Mouse (Mus musculus) intestine, embryonic 16.5 days (tissue): ENCODE data around the gene Nr1i3. TPM values are rescaled to one million over a fixed set of nuclear protein-coding genes. Genes with fewer than 3 reads are reported as not detected.

Experiments
- ATAC-seq: fragments of 200-750 bp; cut with Nextera tagmentation; 2 replicates; pipeline ENCODE4 v1.8.0; 2017; ENCODE audit warnings: moderate TSS enrichment, moderate library complexity
- H3K27ac ChIP-seq: fragments of 300-500 bp; sonication (generic); 2 replicates; pipeline ENCODE4 v1.5.1; 2014; ENCODE audit warnings: mild to moderate bottlenecking, low read length
- H3K27me3 ChIP-seq: fragments of 300-500 bp; sonication (generic); replicated peaks from 2 replicates; pipeline ENCODE4 v1.6.1; 2014; ENCODE audit warnings: low read length, control low read depth, mixed read lengths; ENCODE audit not compliant: control insufficient read depth, insufficient read depth
- H3K36me3 ChIP-seq: fragments of 300-500 bp; sonication (generic); 2 replicates; pipeline ENCODE4 v1.6.1; 2014; ENCODE audit warnings: low read length, control low read depth; ENCODE audit not compliant: control insufficient read depth, insufficient read depth
- H3K4me1 ChIP-seq: fragments of 300-500 bp; sonication (generic); 2 replicates; pipeline ENCODE4 v1.6.1; 2014; ENCODE audit warnings: low read length, control low read depth, mixed read lengths; ENCODE audit not compliant: control insufficient read depth, insufficient read depth
- H3K4me2 ChIP-seq: fragments of 300-500 bp; sonication (generic); 2 replicates; pipeline ENCODE4 v1.6.1; 2014; ENCODE audit warnings: low read depth, low read length, control low read depth
- H3K4me3 ChIP-seq: fragments of 300-500 bp; sonication (generic); 2 replicates; pipeline ENCODE4 v1.5.1; 2014; ENCODE audit warnings: mild to moderate bottlenecking, low read length
- H3K9ac ChIP-seq: fragments of 300-500 bp; sonication (generic); 2 replicates; pipeline ENCODE4 v1.6.1; 2014; ENCODE audit warnings: low read depth, low read length
- H3K9me3 ChIP-seq: fragments of 300-500 bp; sonication (generic); 2 replicates; pipeline ENCODE4 v1.6.1; 2016; ENCODE audit warnings: low read length, control low read depth; ENCODE audit not compliant: control insufficient read depth
- WGBS: fragments of 180-500 bp; shearing (Covaris S2); extraction: QIAGEN DNeasy Blood & Tissue Kit; methylation state at CpG from one replicate; pipeline ENCODE4 v1.1.7; 2014; 5-methylcytosine and 5-hydroxymethylcytosine counted together
- polyA plus RNA-seq: library from polyadenylated mRNA; unstranded; fragments of >200 nt; fragmentation: Nextera tagmentation; extraction: Ambion mirVana; gene quantifications from 2 replicates; pipeline ENCODE4 v1.2.1, GENCODE M21; 2015

Gene Nr1i3
- polyA plus RNA-seq, 1 experiment from 2014 or later: 18.7 TPM

GRCm38 (mm10) chr1:171193911-171194830, 19.6 kb upstream of the Nr1i3 start:
- Histone ChIP-seq H3K4me3 (0 out of 2 replicates have a peak overlapping the region, but pooled peaks have one; percentile 7), H3K4me1 (peaks cover 28% of the 10 kb centered on the region), H3K27me3 (peaks cover 18% of the 10 kb centered on the region), H3K27ac (no peak overlapping the region), H3K9ac (no peak overlapping the region), H3K36me3 (no peaks in the 10 kb centered on the region), H3K4me2 (peak overlapping the region; percentile 45), H3K9me3 (no peaks in the 10 kb centered on the region)
- 32% methylated on average over 11 of the region's 11 CpGs for WGBS
- ATAC-seq: no peak

GRCm38 (mm10) chr1:171195046-171195822, 18.5 kb upstream of the Nr1i3 start:
- Histone ChIP-seq H3K4me1 (peaks cover 22% of the 10 kb centered on the region), H3K27ac (no peak overlapping the region), H3K9me3 (no peaks in the 10 kb centered on the region), H3K4me3 (peak overlapping the region; percentile 49), H3K27me3 (peaks cover 18% of the 10 kb centered on the region), H3K4me2 (peak overlapping the region; percentile 89), H3K9ac (peak overlapping the region; percentile 60), H3K36me3 (no peaks in the 10 kb centered on the region)
- WGBS: 13% methylated on average over 20 of the region's 20 CpGs
- no peak for ATAC-seq

- WGBS: under 1% methylated on average over 32 of the region's 33 CpGs
- H3K36me3 ChIP-seq: no peaks in the 10 kb centered on the region
- ATAC-seq: peak; percentile 85
- H3K27ac ChIP-seq: no peak within 1 kb of the TSS
- H3K9ac ChIP-seq: peak within 1 kb of the TSS; percentile 60
- H3K9me3 ChIP-seq: no peaks in the 10 kb centered on the region
- peak within 1 kb of the TSS; percentile 89 for H3K4me2 ChIP-seq
- peak within 1 kb of the TSS; percentile 49 for H3K4me3 ChIP-seq
- H3K27me3 ChIP-seq: peaks cover 18% of the 10 kb centered on the region
- H3K4me1 ChIP-seq: peaks cover 22% of the 10 kb centered on the region
Measured at GRCm38 (mm10) chr1:171195887-171196397, 17.8 kb upstream of the Nr1i3 start, which contains the start of gene Pcp4l1. Gene Pcp4l1, minus strand, starts transcription at chr1:171196268.

GRCm38 (mm10) chr1:171199532-171199931, 14.2 kb upstream of the Nr1i3 start:
- WGBS: 23% methylated on average over 1 of the region's 1 CpGs

GRCm38 (mm10) chr1:171200769-171201168, 13.0 kb upstream of the Nr1i3 start:
- 94% methylated on average over 1 of the region's 1 CpGs for WGBS
- ATAC-seq: no peak

More at GRCm38 (mm10) chr1:171199532-171199931, 14.2 kb upstream of the Nr1i3 start:
- peaks cover 11% of the 10 kb centered on the region for H3K4me1 ChIP-seq
- no peak overlapping the region for H3K9ac ChIP-seq
- no peak overlapping the region for H3K27ac ChIP-seq
- ATAC-seq: peak; percentile 55
- H3K4me3 ChIP-seq: no peak overlapping the region
- H3K4me2 ChIP-seq: no peak overlapping the region
- no peaks in the 10 kb centered on the region for H3K9me3 ChIP-seq
- no peaks in the 10 kb centered on the region for H3K36me3 ChIP-seq
- peaks cover 11% of the 10 kb centered on the region for H3K27me3 ChIP-seq

GRCm38 (mm10) chr1:171203471-171204248, 10.1 kb upstream of the Nr1i3 start:
- Histone ChIP-seq H3K4me3 (no peak overlapping the region), H3K27me3 (no peaks in the 10 kb centered on the region; the same call in 1 of the 2 replicates), H3K4me1 (no peaks in the 10 kb centered on the region), H3K4me2 (peak overlapping the region; percentile 17; the same call in 1 of the 2 replicates), H3K27ac (no peak overlapping the region), H3K9me3 (no peaks in the 10 kb centered on the region), H3K36me3 (no peaks in the 10 kb centered on the region), H3K9ac (no peak overlapping the region)
- 57% methylated on average over 10 of the region's 11 CpGs for WGBS
- peak; percentile 50; the same call in 1 of the 2 replicates for ATAC-seq

More at GRCm38 (mm10) chr1:171200769-171201168, 13.0 kb upstream of the Nr1i3 start:
- no peaks in the 10 kb centered on the region for H3K36me3 ChIP-seq
- H3K27ac ChIP-seq: no peak overlapping the region
- peaks cover 5% of the 10 kb centered on the region for H3K4me1 ChIP-seq
- no peak overlapping the region for H3K9ac ChIP-seq
- no peak overlapping the region for H3K4me3 ChIP-seq
- H3K4me2 ChIP-seq: no peak overlapping the region
- no peaks in the 10 kb centered on the region for H3K9me3 ChIP-seq
- H3K27me3 ChIP-seq: 0 out of 2 replicates have a peak, but pooled peaks cover 3% of the 10 kb centered on the region

- H3K4me1 ChIP-seq: no peaks in the 10 kb centered on the region
- H3K9me3 ChIP-seq: no peaks in the 10 kb centered on the region
- WGBS: 57% methylated on average over 7 of the region's 7 CpGs
- peak; percentile 84 for ATAC-seq
- H3K9ac ChIP-seq: no peak overlapping the region
- H3K36me3 ChIP-seq: no peaks in the 10 kb centered on the region
- H3K4me3 ChIP-seq: no peak overlapping the region
- no peak overlapping the region for H3K27ac ChIP-seq
- no peaks in the 10 kb centered on the region; the same call in 1 of the 2 replicates for H3K27me3 ChIP-seq
- H3K4me2 ChIP-seq: peak overlapping the region; percentile 17; the same call in 1 of the 2 replicates
Measured at GRCm38 (mm10) chr1:171204249-171204644, 9.5 kb upstream of the Nr1i3 start.

- no peaks in the 10 kb centered on the region; the same call in 1 of the 2 replicates for H3K27me3 ChIP-seq
- no peak overlapping the region for H3K27ac ChIP-seq
- WGBS: 78% methylated on average over 6 of the region's 6 CpGs
- H3K9me3 ChIP-seq: no peaks in the 10 kb centered on the region
- no peak overlapping the region for H3K4me2 ChIP-seq
- H3K4me3 ChIP-seq: no peak overlapping the region
- H3K9ac ChIP-seq: no peak overlapping the region
- no peaks in the 10 kb centered on the region for H3K4me1 ChIP-seq
- no peak for ATAC-seq
- no peaks in the 10 kb centered on the region for H3K36me3 ChIP-seq
Measured at GRCm38 (mm10) chr1:171205704-171206493, 7.9 kb upstream of the Nr1i3 start.
